Mouse (Mus musculus): ENCODE results near the gene Ltbp3. TPM values are rescaled to one million over a fixed set of nuclear protein-coding genes. Genes with fewer than 3 reads are reported as not detected.

The Ltbp3 gene
- polyA plus RNA-seq, 1 experiment from 2014 or later: 9.6 TPM

GRCm38 (mm10) chr19:5727701-5728100 lies 13.0 kb upstream of the Ltbp3 start:
- Histone ChIP-seq H3K9me3 (replicated peaks; ENCODE audit: control insufficient read depth, low read length, poor library complexity, severe bottlenecking) (no peaks in the 10 kb centered on the region), H3K27ac (ENCODE audit: low read length) (peak overlapping the region; percentile 97), H3K4me3 (ENCODE audit: low read depth, low read length) (peak overlapping the region; percentile 92), H3K4me2 (ENCODE audit: low read length) (peak overlapping the region; percentile 100), H3K36me3 (ENCODE audit: control insufficient read depth, insufficient read depth, low read length) (no peaks in the 10 kb centered on the region; the same call in 1 of the 2 replicates), H3K4me1 (ENCODE audit: control insufficient read depth, insufficient read depth, low read length) (peaks cover 55% of the 10 kb centered on the region), H3K9ac (ENCODE audit: low read depth, low read length) (peak overlapping the region; percentile 98), H3K27me3 (ENCODE audit: control insufficient read depth, insufficient read depth, low read depth, low read length) (no peaks in the 10 kb centered on the region)
- ATAC-seq: no peak
- WGBS: 5% methylated on average over 14 of the region's 14 CpGs

DNA sequence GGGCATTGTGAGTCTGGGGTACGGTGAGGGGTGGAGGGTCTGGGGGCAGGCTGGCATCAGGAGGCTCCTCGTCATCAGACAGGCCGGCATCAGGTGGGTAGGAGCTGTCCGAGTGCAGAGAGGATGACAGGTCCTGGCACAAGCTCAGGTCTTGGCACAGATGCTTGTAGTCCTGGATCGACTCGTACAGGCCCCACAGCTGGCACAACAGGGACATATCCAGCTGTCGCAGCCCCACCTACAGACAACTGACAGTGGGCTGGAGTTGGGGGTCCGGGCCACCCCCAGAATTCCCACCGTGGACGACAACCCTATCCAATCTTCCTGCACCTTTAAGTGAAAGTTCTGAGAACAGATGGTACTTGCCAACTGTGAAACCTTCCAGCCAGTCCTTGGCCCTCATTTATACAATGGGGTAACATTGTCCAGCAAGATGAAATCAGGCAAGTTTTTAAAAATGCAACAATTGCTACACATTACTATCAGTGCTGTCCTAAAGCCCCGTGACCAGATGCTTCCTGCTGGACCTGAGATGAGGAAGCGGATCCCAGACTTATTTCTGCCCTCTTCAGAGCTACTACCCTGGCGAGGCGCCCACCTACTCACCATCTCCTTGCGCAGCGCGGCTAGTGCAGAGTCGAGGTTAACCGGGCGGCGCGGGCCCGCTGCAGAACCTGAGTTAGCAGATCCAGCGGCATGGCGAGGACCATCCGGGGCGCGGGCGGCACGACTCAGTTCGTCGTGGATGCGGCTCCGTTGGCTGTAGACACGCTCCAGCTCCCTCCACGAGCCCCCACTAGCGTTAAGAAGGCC lies 11.9 kb upstream of the Ltbp3 start:
- Histone ChIP-seq H3K36me3 (ENCODE audit: control insufficient read depth, insufficient read depth, low read length) (no peaks in the 10 kb centered on the region), H3K4me2 (ENCODE audit: low read length) (peak overlapping the region; percentile 100), H3K27ac (ENCODE audit: low read length) (peak overlapping the region; percentile 97), H3K4me1 (ENCODE audit: control insufficient read depth, insufficient read depth, low read length) (peaks cover 55% of the 10 kb centered on the region), H3K27me3 (ENCODE audit: control insufficient read depth, insufficient read depth, low read depth, low read length) (no peaks in the 10 kb centered on the region), H3K9ac (ENCODE audit: low read depth, low read length) (peak overlapping the region; percentile 98), H3K4me3 (ENCODE audit: low read depth, low read length) (peak overlapping the region; percentile 92), H3K9me3 (replicated peaks; ENCODE audit: control insufficient read depth, low read length, poor library complexity, severe bottlenecking) (no peaks in the 10 kb centered on the region)
- peak; percentile 43 for ATAC-seq
- 5% methylated on average over 37 of the region's 37 CpGs for WGBS

DNA sequence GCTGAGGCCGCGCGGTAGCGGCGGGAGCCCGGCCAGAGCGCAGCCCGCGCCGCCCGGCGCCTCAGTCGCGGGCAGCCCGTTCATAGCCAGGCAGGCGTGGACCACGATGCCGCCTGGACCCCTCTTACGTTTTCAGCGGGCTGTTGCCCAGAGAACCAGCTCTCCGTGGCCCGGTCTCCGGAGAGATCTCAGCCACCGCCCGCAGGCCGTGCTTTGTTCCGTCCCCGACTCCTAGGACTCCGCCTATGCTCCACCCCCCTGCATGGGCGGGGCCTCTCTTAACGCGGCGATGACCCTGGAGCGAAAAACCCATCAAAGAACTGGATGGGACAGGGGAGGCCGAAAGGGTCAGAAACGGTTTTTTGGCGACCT lies 11.3 kb upstream of the Ltbp3 start, which contains the start of gene Fam89b:
TSS of gene Fam89b (minus strand) at position 210 of the 372 bp plus-strand sequence.
- WGBS: under 1% methylated on average over 37 of the region's 37 CpGs
- Histone ChIP-seq H3K27me3 (ENCODE audit: control insufficient read depth, insufficient read depth, low read depth, low read length) (no peaks in the 10 kb centered on the region), H3K4me1 (ENCODE audit: control insufficient read depth, insufficient read depth, low read length) (peaks cover 55% of the 10 kb centered on the region)

DNA sequence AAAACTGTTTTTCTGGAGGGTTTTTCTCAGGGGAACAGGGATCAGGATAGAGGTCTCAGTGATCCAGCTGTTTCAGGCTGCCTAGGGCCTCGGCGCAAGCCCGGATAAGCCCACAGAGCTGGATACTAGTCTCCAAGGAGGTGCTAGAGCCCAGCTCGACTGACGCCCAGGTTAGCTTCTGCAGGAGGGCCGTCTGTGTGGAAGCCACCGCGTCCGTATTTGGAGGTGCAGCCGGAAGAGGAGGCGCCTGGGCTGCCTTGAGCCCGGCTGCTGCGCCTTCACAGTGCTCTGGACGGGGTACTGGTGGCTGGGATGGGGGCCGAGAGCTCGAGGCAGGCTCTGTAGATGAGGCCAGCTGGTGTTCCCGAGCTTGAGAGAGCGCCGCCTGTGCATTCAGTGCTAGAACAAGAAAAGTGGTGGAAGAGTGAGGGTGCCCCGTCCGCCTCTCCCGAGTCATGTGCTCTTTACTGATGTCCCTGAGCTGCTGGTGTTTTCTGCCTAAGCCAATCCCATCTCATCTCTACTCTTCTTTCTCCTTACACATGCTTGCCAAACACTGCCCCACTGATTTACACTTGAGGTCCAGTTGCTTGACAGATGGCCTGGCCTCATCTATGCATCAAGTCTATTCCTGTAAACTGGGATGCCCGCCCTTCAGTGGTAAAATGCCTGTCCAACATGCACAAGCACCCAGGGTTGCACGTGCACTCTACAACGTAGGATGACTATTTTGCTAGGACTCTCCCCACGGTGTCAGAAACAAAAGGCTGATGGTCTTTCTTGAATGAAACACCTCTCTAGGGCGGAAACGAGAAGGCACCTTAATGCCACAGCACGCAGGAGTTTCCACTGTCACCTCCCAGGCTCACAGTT lies 10.2 kb upstream of the Ltbp3 start:
- Histone ChIP-seq H3K4me2 (ENCODE audit: low read length) (peak overlapping the region; percentile 100), H3K9me3 (replicated peaks; ENCODE audit: control insufficient read depth, low read length, poor library complexity, severe bottlenecking) (no peaks in the 10 kb centered on the region), H3K9ac (ENCODE audit: low read depth, low read length) (peak overlapping the region; percentile 80), H3K27me3 (ENCODE audit: control insufficient read depth, insufficient read depth, low read depth, low read length) (no peaks in the 10 kb centered on the region), H3K4me1 (ENCODE audit: control insufficient read depth, insufficient read depth, low read length) (peaks cover 48% of the 10 kb centered on the region), H3K4me3 (ENCODE audit: low read depth, low read length) (peak overlapping the region; percentile 82), H3K27ac (ENCODE audit: low read length) (peak overlapping the region; percentile 97; the same call in 1 of the 2 replicates), H3K36me3 (ENCODE audit: control insufficient read depth, insufficient read depth, low read length) (no peaks in the 10 kb centered on the region)
- no peak for ATAC-seq
- 78% methylated on average over 29 of the region's 29 CpGs for WGBS

More for the DNA sequence above, 11.3 kb upstream of the Ltbp3 start, which contains the start of gene Fam89b:
- no peaks in the 10 kb centered on the region for H3K36me3 ChIP-seq (ENCODE audit: control insufficient read depth, insufficient read depth, low read length)
- H3K4me3 ChIP-seq (ENCODE audit: low read depth, low read length): peak within 1 kb of the TSS; percentile 92
- H3K27ac ChIP-seq (ENCODE audit: low read length): peak within 1 kb of the TSS; percentile 97
- peak; percentile 81 for ATAC-seq
- peak within 1 kb of the TSS; percentile 100 for H3K4me2 ChIP-seq (ENCODE audit: low read length)
- H3K9me3 ChIP-seq (replicated peaks; ENCODE audit: control insufficient read depth, low read length, poor library complexity, severe bottlenecking): no peaks in the 10 kb centered on the region
- H3K9ac ChIP-seq (ENCODE audit: low read depth, low read length): peak within 1 kb of the TSS; percentile 98

- under 1% methylated on average over 47 of the region's 47 CpGs for WGBS
- ATAC-seq: peak; percentile 86
- Histone ChIP-seq H3K4me1 (ENCODE audit: control insufficient read depth, insufficient read depth, low read length) (peaks cover 39% of the 10 kb centered on the region), H3K9ac (ENCODE audit: low read depth, low read length) (peak overlapping the region; percentile 80), H3K4me3 (ENCODE audit: low read depth, low read length) (peak overlapping the region; percentile 82), H3K27me3 (ENCODE audit: control insufficient read depth, insufficient read depth, low read depth, low read length) (no peaks in the 10 kb centered on the region), H3K9me3 (replicated peaks; ENCODE audit: control insufficient read depth, low read length, poor library complexity, severe bottlenecking) (no peaks in the 10 kb centered on the region), H3K27ac (ENCODE audit: low read length) (peak overlapping the region; percentile 72), H3K4me2 (ENCODE audit: low read length) (peak overlapping the region; percentile 99), H3K36me3 (ENCODE audit: control insufficient read depth, insufficient read depth, low read length) (no peaks in the 10 kb centered on the region)
These were observed 9.3 kb upstream of the Ltbp3 start for GRCm38 (mm10) chr19:5731264-5731978.

- H3K4me2 ChIP-seq (ENCODE audit: low read length): no peak overlapping the region
- H3K27me3 ChIP-seq (ENCODE audit: control insufficient read depth, insufficient read depth, low read depth, low read length): no peaks in the 10 kb centered on the region
These were observed 6.4 kb upstream of the Ltbp3 start for GRCm38 (mm10) chr19:5734325-5734724.

DNA sequence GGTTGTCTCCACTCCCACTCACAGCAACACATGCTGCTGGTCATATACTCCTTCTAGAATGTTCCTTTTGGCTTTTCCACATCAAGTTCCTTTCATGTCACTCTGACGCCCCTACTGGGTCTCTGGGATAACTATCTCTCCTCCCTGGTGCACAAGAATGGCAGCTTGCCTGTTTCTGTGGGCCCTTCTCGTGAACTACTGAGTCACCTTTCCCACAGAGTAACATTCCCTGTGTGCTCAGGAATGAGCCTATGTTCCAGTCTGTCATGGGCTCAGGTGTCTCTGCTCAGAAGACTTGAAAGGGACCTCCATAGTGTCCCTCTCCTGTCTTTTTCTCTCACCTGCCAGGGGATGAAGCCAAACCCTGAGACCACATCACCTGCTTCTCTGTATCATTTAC lies 1.3 kb upstream of the Ltbp3 start:
- Histone ChIP-seq H3K9ac (ENCODE audit: low read depth, low read length) (no peak overlapping the region), H3K27ac (ENCODE audit: low read length) (no peak overlapping the region), H3K27me3 (ENCODE audit: control insufficient read depth, insufficient read depth, low read depth, low read length) (peaks cover 5% of the 10 kb centered on the region), H3K4me2 (ENCODE audit: low read length) (no peak overlapping the region), H3K4me1 (ENCODE audit: control insufficient read depth, insufficient read depth, low read length) (peaks cover 14% of the 10 kb centered on the region), H3K36me3 (ENCODE audit: control insufficient read depth, insufficient read depth, low read length) (no peaks in the 10 kb centered on the region), H3K9me3 (replicated peaks; ENCODE audit: control insufficient read depth, low read length, poor library complexity, severe bottlenecking) (no peaks in the 10 kb centered on the region), H3K4me3 (ENCODE audit: low read depth, low read length) (no peak overlapping the region)
- ATAC-seq: no peak
- 63% methylated on average over 2 of the region's 2 CpGs for WGBS

More at GRCm38 (mm10) chr19:5734325-5734724, 6.4 kb upstream of the Ltbp3 start:
- H3K4me1 ChIP-seq (ENCODE audit: control insufficient read depth, insufficient read depth, low read length): peaks cover 17% of the 10 kb centered on the region
- 84% methylated on average over 9 of the region's 9 CpGs for WGBS
- H3K9me3 ChIP-seq (replicated peaks; ENCODE audit: control insufficient read depth, low read length, poor library complexity, severe bottlenecking): no peaks in the 10 kb centered on the region
- no peak overlapping the region for H3K9ac ChIP-seq (ENCODE audit: low read depth, low read length)
- H3K27ac ChIP-seq (ENCODE audit: low read length): no peak overlapping the region
- H3K4me3 ChIP-seq (ENCODE audit: low read depth, low read length): no peak overlapping the region
- no peaks in the 10 kb centered on the region for H3K36me3 ChIP-seq (ENCODE audit: control insufficient read depth, insufficient read depth, low read length)
- no peak for ATAC-seq

DNA sequence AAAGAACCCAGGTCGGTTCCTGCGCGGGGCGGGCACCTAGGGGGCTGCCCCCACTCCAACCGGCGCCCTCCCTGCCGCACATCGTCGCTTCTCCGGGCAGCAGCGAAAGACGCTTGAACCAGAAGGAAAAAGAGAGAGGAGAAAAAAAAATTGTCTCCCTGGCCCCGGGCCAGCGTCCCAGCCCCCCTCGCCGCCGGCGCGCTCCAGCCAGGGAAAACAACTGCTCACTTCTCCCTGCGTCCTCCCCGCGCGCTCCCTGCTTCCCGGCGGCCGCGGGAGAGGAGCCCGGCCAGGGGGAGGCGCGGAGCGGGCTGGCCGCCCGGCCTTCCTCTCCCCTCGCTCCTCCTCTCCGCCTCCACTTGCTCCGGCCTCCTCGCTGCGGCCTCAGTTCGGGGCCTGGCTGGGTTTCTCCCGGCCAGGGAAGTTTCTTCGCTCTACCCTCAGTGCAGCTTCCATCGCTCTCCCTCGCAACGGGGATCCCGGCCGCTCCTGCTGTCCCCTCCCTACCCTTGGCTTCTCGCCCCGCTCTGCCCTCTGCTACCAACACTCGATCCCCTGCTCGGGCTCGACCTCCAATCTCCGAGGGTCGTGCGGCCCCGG lies 1.0 kb downstream of the Ltbp3 start:
- peak overlapping the region; percentile 81 for H3K9ac ChIP-seq (ENCODE audit: low read depth, low read length)
- H3K4me1 ChIP-seq (ENCODE audit: control insufficient read depth, insufficient read depth, low read length): peaks cover 26% of the 10 kb centered on the region
- peak; percentile 33 for ATAC-seq
- H3K4me2 ChIP-seq (ENCODE audit: low read length): peak overlapping the region; percentile 99
- no peaks in the 10 kb centered on the region for H3K9me3 ChIP-seq (replicated peaks; ENCODE audit: control insufficient read depth, low read length, poor library complexity, severe bottlenecking)
- peaks cover 14% of the 10 kb centered on the region for H3K27me3 ChIP-seq (ENCODE audit: control insufficient read depth, insufficient read depth, low read depth, low read length)
- WGBS: under 1% methylated on average over 51 of the region's 55 CpGs
- H3K36me3 ChIP-seq (ENCODE audit: control insufficient read depth, insufficient read depth, low read length): no peaks in the 10 kb centered on the region
- H3K27ac ChIP-seq (ENCODE audit: low read length): peak overlapping the region; percentile 78
- H3K4me3 ChIP-seq (ENCODE audit: low read depth, low read length): peak overlapping the region; percentile 50

Measured in midbrain, embryonic 16.5 days (tissue).